Mouse (Mus musculus): ENCODE results near the gene Il34. TPM values are rescaled to one million over a fixed set of nuclear protein-coding genes. Genes with fewer than 3 reads are reported as not detected.
A peak's percentile ranks its signal among the peaks of the same experiment; 100 is the strongest.

Gene Il34
- total RNA-seq, 2 experiments from 2014 or later, result 7.2 TPM

GRCm38 (mm10) chr8:110749500-110750170 is 56.1 kb downstream of the Il34 start:
- intact Hi-C loops (cut with DNase I), result loop anchor here (5.0 kb wide), 3 partner anchors 43 to 343 kb away; partner anchors contain the start of genes Clec18a and Pdpr
- no peak for DNase-seq (ENCODE audit: low spot score)

- intact Hi-C loops (cut with DNase I), result loop anchor here (5.0 kb wide), 1 partner anchor 346 kb away; the partner anchor contains the start of genes Clec18a and Pdpr
- no peak for DNase-seq (ENCODE audit: low spot score)
Measured at GRCm38 (mm10) chr8:110746661-110747060, 59.1 kb downstream of the Il34 start.

DNA sequence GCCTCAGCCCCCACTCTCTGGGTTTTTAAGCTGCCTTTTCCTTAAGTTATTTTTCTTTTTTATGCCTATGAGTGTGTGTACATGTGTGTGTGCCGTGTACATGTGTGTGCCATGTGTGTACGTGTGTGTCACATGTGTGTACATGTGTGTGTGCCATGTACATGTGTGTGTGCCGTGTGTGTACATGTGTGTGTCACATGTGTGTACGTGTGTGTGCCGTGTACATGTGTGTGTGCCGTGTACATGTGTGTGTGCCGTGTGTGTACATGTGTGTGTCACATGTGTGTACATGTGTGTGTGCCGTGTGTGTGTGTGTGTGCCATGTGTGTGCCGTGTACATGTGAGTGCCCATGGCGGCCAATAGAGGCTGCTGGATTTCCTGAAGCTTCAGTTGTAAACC is 60.6 kb downstream of the Il34 start:
- intact Hi-C loops (cut with DNase I), result loop anchor here (5.0 kb wide), 1 partner anchor 347 kb away; the partner anchor contains the start of genes Clec18a and Pdpr

GRCm38 (mm10) chr8:110742452-110742818 is 63.3 kb downstream of the Il34 start:
- intact Hi-C loops (cut with DNase I), result no loop called here
- DNase-seq (ENCODE audit: low spot score), result no peak

More for the DNA sequence above, 60.6 kb downstream of the Il34 start:
- DNase-seq (ENCODE audit: low spot score), result no peak

DNA sequence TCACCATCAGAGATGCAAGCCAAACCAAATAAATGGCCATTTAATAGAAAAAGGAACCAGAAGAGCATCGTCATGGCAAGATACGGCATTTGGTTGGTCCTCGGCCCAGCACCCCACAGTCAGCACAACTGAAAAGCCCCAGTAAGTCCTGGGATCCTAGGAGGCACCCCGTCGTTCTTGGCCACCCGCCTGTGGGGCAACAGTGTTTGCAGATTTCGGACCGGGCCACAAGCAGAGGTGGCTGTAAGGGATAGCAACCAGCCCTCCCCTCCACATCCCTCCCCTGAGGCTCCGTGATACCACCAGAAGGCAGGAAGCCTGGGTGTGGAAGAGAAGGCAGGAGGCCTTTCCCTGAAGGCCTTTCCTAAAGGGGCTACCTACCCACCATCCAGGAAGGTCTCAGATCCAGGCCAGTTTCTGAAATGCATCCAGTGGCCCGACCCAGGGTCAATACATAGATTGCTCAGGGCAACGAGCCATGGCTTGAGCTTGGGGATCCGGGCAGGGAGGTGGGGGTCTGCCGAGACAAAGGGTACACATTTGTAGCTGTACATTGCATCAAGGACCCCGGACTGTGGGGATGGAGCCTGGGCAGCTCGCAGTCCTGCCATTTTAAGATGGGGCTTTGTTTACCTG is 63.8 kb downstream of the Il34 start:
- intact Hi-C loops (cut with DNase I), result no loop called here
- DNase-seq (ENCODE audit: low spot score), result no peak

GRCm38 (mm10) chr8:110740629-110741175 is 65.0 kb downstream of the Il34 start:
- intact Hi-C loops (cut with DNase I), result no loop called here
- DNase-seq (ENCODE audit: low spot score), result no peak

GRCm38 (mm10) chr8:110738591-110739195 is 67.0 kb downstream of the Il34 start:
- DNase-seq (ENCODE audit: low spot score), result no peak
- intact Hi-C loops (cut with DNase I), result no loop called here

GRCm38 (mm10) chr8:110733036-110733435 is 72.7 kb downstream of the Il34 start:
- DNase-seq (ENCODE audit: low spot score), result no peak

GRCm38 (mm10) chr8:110731346-110731859 is 74.3 kb downstream of the Il34 start:
- intact Hi-C loops (cut with DNase I), result no loop called here
- DNase-seq (ENCODE audit: low spot score), result no peak

More at GRCm38 (mm10) chr8:110733036-110733435, 72.7 kb downstream of the Il34 start:
- intact Hi-C loops (cut with DNase I), result no loop called here

GRCm38 (mm10) chr8:110726893-110727292 is 78.8 kb downstream of the Il34 start:
- DNase-seq (ENCODE audit: low spot score), result no peak
- intact Hi-C loops (cut with DNase I), result loop anchor here (1.0 kb wide), 1 partner anchor 81 kb away; no protein-coding TSS in a partner anchor

GRCm38 (mm10) chr8:110725084-110725838 is 80.5 kb downstream of the Il34 start:
- no peak for DNase-seq (ENCODE audit: low spot score)
- intact Hi-C loops (cut with DNase I), result no loop called here

DNA sequence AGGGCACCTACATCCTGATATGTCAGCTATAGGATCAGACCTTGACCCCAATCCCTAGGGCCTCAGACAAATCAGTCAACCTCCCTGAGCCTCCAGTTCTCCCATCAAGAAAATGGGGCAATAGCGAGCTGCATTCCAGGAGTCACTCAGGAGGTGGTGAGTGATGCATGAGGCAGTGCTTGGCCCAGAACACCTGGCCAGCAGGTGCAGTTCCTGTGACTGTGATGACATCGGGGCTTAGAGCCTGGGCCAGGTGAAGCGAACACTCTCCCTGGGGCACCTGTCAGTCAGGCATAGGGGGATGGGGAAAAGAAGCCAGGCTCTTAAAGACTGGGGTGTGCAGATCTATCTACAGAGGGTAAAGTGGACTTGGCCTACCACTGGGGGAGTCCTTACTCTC is 81.2 kb downstream of the Il34 start:
- intact Hi-C loops (cut with DNase I), result no loop called here
- no peak for DNase-seq (ENCODE audit: low spot score)

DNA sequence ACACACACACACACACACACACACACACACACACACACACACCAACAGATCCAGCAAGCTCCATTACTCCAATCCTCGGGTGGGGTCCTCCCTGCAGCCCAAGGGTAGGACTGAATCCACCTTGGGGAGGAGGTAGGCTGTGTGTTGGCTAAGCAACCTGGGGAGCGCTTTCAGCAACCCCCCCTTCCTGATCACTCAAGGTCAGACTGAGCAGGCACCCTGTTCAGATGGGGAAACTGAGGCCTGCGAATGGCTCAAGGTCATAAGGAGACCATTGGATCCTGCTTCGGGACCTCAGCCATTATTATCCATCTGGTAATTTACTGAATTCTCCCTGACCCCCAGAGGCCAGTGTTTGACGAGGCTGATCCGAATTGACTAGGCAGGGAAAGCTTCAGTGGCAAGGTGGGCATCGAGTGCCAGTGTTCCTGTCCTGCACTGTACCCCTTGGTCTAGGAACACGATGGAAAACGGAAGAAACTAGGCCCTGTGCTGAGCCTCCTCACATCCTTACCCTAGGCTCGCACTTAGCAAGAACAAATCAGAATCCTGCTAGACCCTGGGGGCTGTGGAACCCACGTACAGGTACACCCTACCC is 83.2 kb downstream of the Il34 start:
- intact Hi-C loops (cut with DNase I), result no loop called here
- DNase-seq (ENCODE audit: low spot score), result no peak

GRCm38 (mm10) chr8:110721606-110722413 is 83.9 kb downstream of the Il34 start:
- intact Hi-C loops (cut with DNase I), result no loop called here
- DNase-seq (ENCODE audit: low spot score), result no peak

GRCm38 (mm10) chr8:110720685-110721598 is 84.8 kb downstream of the Il34 start, which contains the start of gene Mtss1l:
TSS of gene Mtss1l (plus strand) at chr8:110721476.
- intact Hi-C loops (cut with DNase I), result no loop called here
- peak; percentile 70 for DNase-seq (ENCODE audit: low spot score)

GRCm38 (mm10) chr8:110719898-110720653 is 85.6 kb downstream of the Il34 start:
- intact Hi-C loops (cut with DNase I), result no loop called here
- DNase-seq (ENCODE audit: low spot score), result no peak
